In genomic region chr2:124490010-124490801, GRCm38 (mm10) we compare ENCODE assay signal across 12 mouse cellular contexts.
DNase-seq lines count a peak whose midpoint lies in the region; ATAC-seq and TF ChIP-seq lines count a peak whose summit lies in the region.
"Had no signal": no experiment of that assay in that cellular context is flagged by ENCODE, and none has a peak within 500 bp of the region (broad histone marks: within the 10 kb centered on the region; RNA-seq: fewer than 3 reads in every experiment).

No protein-coding gene starts in this region.

- H3K4me3 ChIP-seq in liver, adult 2 months (ENCODE audit: insufficient read depth, low read depth, low read length), result no peak overlapping the region
- no peak overlapping the region for H3K4me3 ChIP-seq in forebrain, embryonic 12.5 days (replicated peaks)
- H3K4me3 ChIP-seq in intestine, embryonic 16.5 days (ENCODE audit: low read length), result no peak overlapping the region
- no peak overlapping the region for H3K4me3 ChIP-seq in heart, embryonic 12.5 days

- no peaks in the 10 kb centered on the region for H3K27me3 ChIP-seq in liver, adult 2 months (ENCODE audit: control insufficient read depth, insufficient read depth, low read length)
- no peaks in the 10 kb centered on the region for H3K27me3 ChIP-seq in forebrain, embryonic 12.5 days
- H3K27me3 ChIP-seq in intestine, embryonic 16.5 days (replicated peaks; ENCODE audit: control insufficient read depth, insufficient read depth, low read length), result no peaks in the 10 kb centered on the region
- no peaks in the 10 kb centered on the region for H3K27me3 ChIP-seq in heart, embryonic 12.5 days (replicated peaks)

- WGBS in liver, adult 2 months, result 79% methylated on average over 12 of the region's 12 CpGs
- 54% methylated on average over 12 of the region's 12 CpGs for WGBS in forebrain, embryonic 12.5 days
- 55% methylated on average over 12 of the region's 12 CpGs for WGBS in intestine, embryonic 16.5 days
- 79% methylated on average over 12 of the region's 12 CpGs for WGBS in heart, embryonic 12.5 days

- H3K79me2 ChIP-seq in liver, adult 2 months (ENCODE audit: control insufficient read depth, insufficient read depth, low read length), result no peaks in the 10 kb centered on the region

- peak; percentile 82 for ATAC-seq in forebrain, embryonic 12.5 days (ENCODE audit: low FRiP score)
- peak; percentile 21; the same call in 1 of the 2 replicates for ATAC-seq in intestine, embryonic 16.5 days
- ATAC-seq in heart, embryonic 12.5 days (ENCODE audit: insufficient number of reproducible peaks, low FRiP score), result no peak; the same call in 1 of the 2 replicates
- ATAC-seq: activated CD4-positive, CD25-positive, alpha-beta regulatory T cell, adult 4 months had no signal

- no peak for TF ChIP-seq CTCF in liver, adult 2 months (IDR thresholded peaks at IDR 0.05; ENCODE audit: low read depth, low read length)

- no peak overlapping the region for H3K27ac ChIP-seq in liver, adult 2 months (replicated peaks; ENCODE audit: insufficient read depth, low read depth, low read length)
- peak overlapping the region; percentile 53; the same call in 1 of the 2 replicates for H3K27ac ChIP-seq in forebrain, embryonic 12.5 days
- no peak overlapping the region for H3K27ac ChIP-seq in intestine, embryonic 16.5 days (ENCODE audit: low read length)
- H3K27ac ChIP-seq in heart, embryonic 12.5 days (ENCODE audit: poor library complexity, severe bottlenecking), result no peak overlapping the region

- peak; percentile 14 for DNase-seq in liver, adult 2 months (ENCODE audit: extremely low read depth, low read depth, low spot score)
- no peak for DNase-seq in liver
- DNase-seq in lung, postnatal 36 days, result peak; percentile 71
- DNase-seq in thymus, adult 18-20 months, result no peak
- DNase-seq in T-cell, adult 2 months (ENCODE audit: low spot score), result no peak
- DNase-seq: cerebellum, adult 2 months; kidney, adult 9 months; thymus, postnatal 4 days had no signal

- no peak overlapping the region for H3K9ac ChIP-seq in liver, adult 2 months (ENCODE audit: low read depth, low read length)
- H3K9ac ChIP-seq in forebrain, embryonic 12.5 days, result no peak overlapping the region
- H3K9ac ChIP-seq in intestine, embryonic 16.5 days (ENCODE audit: low read depth, low read length), result no peak overlapping the region
- H3K9ac ChIP-seq in heart, embryonic 12.5 days, result no peak overlapping the region

- no peaks in the 10 kb centered on the region for H3K4me1 ChIP-seq in liver, adult 2 months (ENCODE audit: control insufficient read depth, insufficient read depth, low read length)
- H3K4me1 ChIP-seq in forebrain, embryonic 12.5 days, result peaks cover 7% of the 10 kb centered on the region; the same call in 1 of the 2 replicates
- H3K4me1 ChIP-seq in intestine, embryonic 16.5 days (ENCODE audit: control insufficient read depth, insufficient read depth, low read length), result no peaks in the 10 kb centered on the region
- H3K4me1 ChIP-seq in heart, embryonic 12.5 days (replicated peaks), result peaks cover 9% of the 10 kb centered on the region; the same call in 1 of the 2 replicates

- no peak overlapping the region for H3K4me2 ChIP-seq in forebrain, embryonic 12.5 days
- no peak overlapping the region for H3K4me2 ChIP-seq in intestine, embryonic 16.5 days (ENCODE audit: low read depth, low read length)
- no peak overlapping the region for H3K4me2 ChIP-seq in heart, embryonic 12.5 days

- H3K9me3 ChIP-seq in forebrain, embryonic 12.5 days, result no peaks in the 10 kb centered on the region
- no peaks in the 10 kb centered on the region for H3K9me3 ChIP-seq in intestine, embryonic 16.5 days (ENCODE audit: control insufficient read depth, low read length)
- no peaks in the 10 kb centered on the region for H3K9me3 ChIP-seq in heart, embryonic 12.5 days (replicated peaks)

- H3K36me3 ChIP-seq in liver, adult 2 months (ENCODE audit: control insufficient read depth, insufficient read depth, low read length), result no peaks in the 10 kb centered on the region
- no peaks in the 10 kb centered on the region for H3K36me3 ChIP-seq in forebrain, embryonic 12.5 days (replicated peaks)
- H3K36me3 ChIP-seq in intestine, embryonic 16.5 days (ENCODE audit: control insufficient read depth, insufficient read depth, low read length), result no peaks in the 10 kb centered on the region
- no peaks in the 10 kb centered on the region for H3K36me3 ChIP-seq in heart, embryonic 12.5 days

- no peak for TF ChIP-seq POLR2A in liver, adult 2 months (IDR thresholded peaks at IDR 0.05; ENCODE audit: extremely low read depth, insufficient read depth, low read length)

Comparison
In these comparisons a context has a peak if more than half of its experiments do, and no peak if none do; other contexts are left out.
1. DNase-seq: peak in liver, adult 2 months (single experiment) and lung, postnatal 36 days (single experiment); none in liver (single experiment), thymus, adult 18-20 months (0 of 2) and T-cell, adult 2 months (single experiment).